Mouse (Mus musculus) right cerebral cortex, adult 2 months (tissue): ENCODE data around the gene Gm10961.

ENCODE experiments used
- DNase-seq, 2 experiments: peaks; one replicate each; pipeline ENCODE4 v3.0.0; 2021 to 2022; ENCODE audit warnings: low spot score in 2 of 2

Gene Gm10961

GRCm38 (mm10) chr3:107656888-107657287, 25.8 kb downstream of the Gm10961 start:
- DNase-seq = no peak

DNA sequence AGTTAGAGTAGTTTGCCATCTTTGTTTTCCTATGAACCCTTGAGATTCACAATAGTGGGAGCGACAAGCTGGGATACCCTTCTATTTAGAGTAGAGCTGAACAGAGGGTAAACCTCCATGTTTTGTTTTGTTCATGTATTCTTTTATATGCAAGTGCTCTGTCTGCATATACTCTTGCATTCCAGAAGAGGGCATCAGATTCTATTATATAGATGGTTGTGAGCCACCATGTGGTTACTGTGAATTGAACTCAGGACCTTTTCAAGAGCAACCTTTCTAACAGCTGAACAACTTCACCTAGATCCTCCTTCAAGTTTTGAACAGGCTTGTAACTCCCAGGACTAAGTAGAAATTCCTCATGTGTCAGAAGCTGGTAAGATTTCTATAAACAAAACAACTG, 27.9 kb downstream of the Gm10961 start:
- no peak for DNase-seq

GRCm38 (mm10) chr3:107664641-107665040, 33.5 kb downstream of the Gm10961 start:
- DNase-seq = no peak

DNA sequence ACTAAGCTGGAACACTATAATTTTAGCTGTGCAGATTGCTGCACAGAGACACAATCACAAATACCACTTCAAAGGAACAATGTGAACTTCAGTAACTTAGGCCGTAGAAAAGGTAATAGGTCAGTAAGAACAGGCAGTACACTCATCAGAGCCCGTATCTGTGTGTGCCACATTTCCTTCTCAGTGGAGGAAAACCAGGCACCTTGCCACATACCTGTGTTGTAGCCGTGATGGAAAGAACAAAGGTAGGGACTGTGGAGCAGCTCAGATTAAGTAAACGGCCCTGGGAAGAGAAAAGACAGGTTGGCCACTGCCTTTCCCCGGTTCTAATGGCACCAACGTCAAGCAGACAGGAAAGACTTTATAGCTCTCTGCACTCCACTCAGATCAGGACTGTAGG, 36.3 kb downstream of the Gm10961 start:
- DNase-seq = no peak

DNA sequence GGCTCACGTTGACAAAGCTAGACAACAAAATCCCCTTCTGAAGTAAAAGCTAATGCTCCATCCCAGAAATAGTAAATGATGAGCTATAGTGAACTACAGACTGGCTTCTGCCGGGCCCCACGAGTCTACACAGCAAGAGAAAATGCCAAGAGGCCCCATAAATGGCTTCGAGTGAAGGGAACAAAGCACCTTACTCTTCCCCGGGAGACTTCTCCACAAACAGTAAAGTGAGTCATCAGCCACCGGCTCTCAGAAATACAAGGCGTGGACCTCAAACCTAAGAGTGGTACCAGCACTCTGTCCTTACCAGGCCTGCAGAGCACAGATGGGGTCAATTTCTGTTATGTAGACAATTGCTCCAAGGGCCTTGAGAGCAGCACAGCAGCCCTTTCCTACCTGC, 37.7 kb downstream of the Gm10961 start:
- no peak for DNase-seq

DNA sequence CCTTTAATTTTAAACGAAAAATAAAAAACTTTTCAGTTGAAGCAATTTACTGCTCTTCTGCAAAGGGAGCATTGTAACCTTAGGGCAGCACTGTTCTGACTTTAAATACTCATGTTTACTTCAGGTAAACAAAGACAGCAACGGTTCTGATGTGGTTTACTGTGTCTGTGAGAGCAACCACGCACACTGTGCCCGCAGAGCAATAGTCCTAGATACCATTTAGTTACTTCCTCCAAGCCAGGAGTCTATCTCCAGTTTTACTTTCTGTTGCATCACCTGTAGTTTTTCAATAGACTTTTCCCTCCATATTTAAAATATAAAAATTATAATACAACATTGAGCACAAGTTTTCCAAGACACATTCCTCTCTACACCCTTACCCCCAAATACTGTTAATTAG, 39.4 kb downstream of the Gm10961 start:
- no peak for DNase-seq

DNA sequence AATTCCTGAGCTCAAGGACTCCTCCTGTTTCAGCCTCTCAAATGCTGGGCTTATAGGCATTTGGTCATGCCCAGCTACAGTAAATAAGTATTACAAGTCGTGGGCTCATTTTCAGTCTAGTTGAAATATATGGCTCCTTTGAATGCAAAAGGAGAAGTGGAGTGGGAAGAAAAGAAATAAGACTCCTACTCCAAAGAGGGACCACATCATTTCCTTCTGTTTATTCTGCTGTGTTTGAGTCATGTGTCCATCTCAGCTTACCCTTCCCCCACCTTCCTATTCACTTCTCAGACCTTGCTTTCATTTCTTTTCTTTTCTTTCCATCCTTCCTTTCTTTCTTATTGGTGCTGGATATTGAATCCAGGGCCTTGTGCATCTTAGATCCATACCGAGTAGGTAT, 40.4 kb downstream of the Gm10961 start:
- no peak for DNase-seq

- DNase-seq = peak; percentile 75 to 76
Observed at GRCm38 (mm10) chr3:107680790-107681576, 49.9 kb downstream of the Gm10961 start.
